Mouse (Mus musculus) heart, adult 18-20 months (tissue): Measurements from ENCODE around the gene Slc5a3. TPM values are rescaled to one million over a fixed set of nuclear protein-coding genes. Genes with fewer than 3 reads are reported as not detected.

ENCODE experiments used
- DNase-seq, 2 experiments: peaks; one replicate each; pipeline ENCODE4 v3.0.0; 2021 to 2022; ENCODE audit warnings: mixed read lengths in 1 of 2
- long read RNA-seq, 2 experiments: library from polyadenylated mRNA; stranded (forward); transcript quantifications; one replicate each; pipeline ENCODE4 v2.0.0; 2021
- total RNA-seq, 2 experiments: library from RNA; stranded (reverse); gene quantifications; 2 replicates each; pipeline ENCODE4 v1.2.3; 2021

The Slc5a3 gene
- 10 to 100 TPM; 10.2 to 12.7 TPM for total RNA-seq
- long read RNA-seq, experiment 1, result 0 reads
- long read RNA-seq, experiment 2, result 0 reads

GRCm38 (mm10) chr16:92057852-92058643 lies at the start of gene Slc5a3, which contains the start of the genes Mrps6 and Gm49711:
Gene Slc5a3 (plus strand): TSS chr16:92058322.
Gene Mrps6 (plus strand): TSS chr16:92058270.
Gene Gm49711 (plus strand): TSS chr16:92058316.
- peak; percentile 89 to 91 for DNase-seq

- no peak for DNase-seq
Measured at GRCm38 (mm10) chr16:92009586-92009985, 48.5 kb upstream of the Slc5a3 start.

- no peak for DNase-seq
Measured at GRCm38 (mm10) chr16:92016792-92017191, 41.3 kb upstream of the Slc5a3 start.

- DNase-seq, result peak; percentile 35 to 54
Measured at GRCm38 (mm10) chr16:92019141-92020118, 38.7 kb upstream of the Slc5a3 start.

DNA sequence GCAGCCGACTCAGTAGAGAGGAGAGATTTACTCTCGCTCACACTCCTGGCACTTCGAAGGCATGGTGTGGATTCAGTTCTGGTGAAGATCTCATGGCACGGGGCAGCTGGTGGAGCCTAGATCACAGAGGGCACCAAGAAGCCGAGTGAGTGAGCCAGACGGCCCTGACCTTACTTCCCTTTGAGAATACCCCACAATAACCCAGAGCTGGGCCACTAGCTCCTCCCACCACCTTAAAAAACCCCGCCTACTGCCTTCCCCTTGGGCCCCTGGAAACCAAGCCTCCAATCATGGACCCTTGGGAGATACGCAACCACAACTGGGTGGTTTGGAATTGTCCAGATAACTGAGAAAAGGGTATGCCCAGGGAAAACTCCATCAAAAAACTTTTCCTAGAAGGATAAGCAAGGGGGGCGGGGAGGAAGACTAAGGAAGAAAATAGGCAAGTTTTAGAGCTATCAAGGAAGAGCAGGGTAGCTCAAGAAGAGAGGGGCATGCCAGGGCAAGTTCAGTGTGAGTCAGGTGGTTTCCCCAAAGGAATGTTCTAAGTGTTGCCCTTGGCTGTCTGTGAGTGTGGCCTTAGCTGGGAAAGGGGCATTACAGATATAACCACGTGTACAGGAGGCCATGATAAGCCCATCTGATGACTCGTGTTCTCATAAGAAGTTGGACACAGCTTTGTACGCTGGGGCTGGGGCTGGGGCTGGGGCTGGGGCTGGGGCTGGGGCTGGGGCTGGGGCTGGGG lies 36.3 kb upstream of the Slc5a3 start:
- DNase-seq, result no peak

- DNase-seq, result no peak
Measured at GRCm38 (mm10) chr16:92022494-92023283, 35.4 kb upstream of the Slc5a3 start.

DNA sequence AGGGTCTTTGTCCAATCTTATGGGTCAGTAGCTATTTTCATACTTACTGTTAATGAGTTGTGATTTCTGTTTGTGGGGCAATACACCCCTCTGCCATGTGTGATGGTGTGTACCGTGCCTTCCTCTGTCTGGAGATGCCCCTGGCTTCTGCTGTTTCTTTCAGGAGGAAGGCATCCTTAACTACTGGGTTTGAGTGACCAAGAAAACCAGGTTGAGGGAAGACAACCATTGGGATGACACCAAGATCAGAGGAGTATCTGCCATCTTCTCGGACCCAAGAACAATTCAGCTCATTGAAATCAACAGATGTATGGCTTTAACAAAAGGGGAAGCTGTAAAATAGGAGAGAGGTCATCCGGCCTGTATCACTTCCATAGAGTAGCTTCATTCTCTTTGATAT lies 24.8 kb upstream of the Slc5a3 start:
- no peak for DNase-seq

- no peak for DNase-seq
Measured at GRCm38 (mm10) chr16:92034676-92035075, 23.4 kb upstream of the Slc5a3 start.

DNA sequence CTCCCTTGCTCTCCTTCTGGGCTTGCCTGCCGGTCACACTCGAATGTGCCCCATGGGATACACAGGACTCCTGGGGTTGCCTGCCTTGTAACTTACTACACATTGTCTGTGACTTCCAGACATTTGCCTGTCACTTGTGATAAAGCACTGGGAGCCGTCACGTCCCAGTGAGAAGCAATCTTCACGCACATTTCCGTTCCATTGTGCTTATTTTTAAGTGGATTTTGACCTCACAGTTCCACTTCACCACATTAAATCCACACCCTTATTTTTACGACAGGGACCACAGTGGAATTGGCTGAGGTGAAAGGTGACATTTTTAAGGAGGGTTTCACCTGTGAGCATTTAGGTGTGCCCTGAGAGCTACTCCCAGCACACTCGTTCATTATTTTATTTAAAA lies 21.4 kb upstream of the Slc5a3 start:
- DNase-seq, result no peak

GRCm38 (mm10) chr16:92037891-92038607 lies 20.1 kb upstream of the Slc5a3 start:
- no peak for DNase-seq

GRCm38 (mm10) chr16:92039421-92039820 lies 18.7 kb upstream of the Slc5a3 start:
- DNase-seq, result no peak

- no peak for DNase-seq
Measured at GRCm38 (mm10) chr16:92039966-92040365, 18.2 kb upstream of the Slc5a3 start.

GRCm38 (mm10) chr16:92051777-92052310 lies 6.3 kb upstream of the Slc5a3 start:
- DNase-seq, result no peak

DNA sequence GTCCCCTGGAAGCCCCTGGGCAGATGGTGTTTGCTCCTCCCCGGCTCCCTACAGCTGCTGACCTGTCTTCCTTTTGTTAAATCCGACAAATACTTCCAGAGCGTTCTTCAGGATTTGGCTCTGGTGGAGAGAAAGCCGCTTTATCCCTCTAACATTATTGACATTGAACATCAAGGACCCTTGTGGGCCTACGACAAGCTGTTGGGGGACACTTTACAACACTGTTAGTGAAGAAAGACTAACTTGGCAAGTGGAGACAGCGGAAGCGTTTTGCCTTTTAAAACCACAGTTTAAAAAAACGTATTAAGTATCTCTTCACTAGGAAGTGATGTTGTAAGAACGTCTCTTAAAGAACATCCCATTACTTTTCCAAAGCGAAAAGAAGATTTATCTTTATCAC lies 5.6 kb upstream of the Slc5a3 start:
- no peak for DNase-seq

DNA sequence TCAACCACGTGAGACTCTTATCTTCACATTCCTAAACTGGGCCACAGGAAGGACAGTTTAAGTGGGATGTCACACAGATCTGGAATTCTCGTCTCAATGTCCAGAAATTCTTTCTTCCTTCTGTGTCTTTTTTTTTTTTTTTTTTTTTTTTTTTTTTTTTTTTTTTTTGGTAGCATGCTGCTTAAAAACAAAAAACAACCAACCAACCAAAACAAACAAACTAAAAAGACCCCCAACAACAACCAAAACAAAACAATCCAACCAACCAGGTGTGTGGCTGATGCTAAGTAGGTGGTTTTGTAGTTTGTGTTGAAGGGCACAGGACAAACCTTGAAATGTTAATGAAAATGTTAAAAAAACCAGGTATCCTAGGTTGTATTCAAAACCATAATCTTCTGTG lies 1.4 kb upstream of the Slc5a3 start:
- DNase-seq, result no peak

- no peak for DNase-seq
Measured at GRCm38 (mm10) chr16:92057456-92057851, 668 bp upstream of the Slc5a3 start.

DNA sequence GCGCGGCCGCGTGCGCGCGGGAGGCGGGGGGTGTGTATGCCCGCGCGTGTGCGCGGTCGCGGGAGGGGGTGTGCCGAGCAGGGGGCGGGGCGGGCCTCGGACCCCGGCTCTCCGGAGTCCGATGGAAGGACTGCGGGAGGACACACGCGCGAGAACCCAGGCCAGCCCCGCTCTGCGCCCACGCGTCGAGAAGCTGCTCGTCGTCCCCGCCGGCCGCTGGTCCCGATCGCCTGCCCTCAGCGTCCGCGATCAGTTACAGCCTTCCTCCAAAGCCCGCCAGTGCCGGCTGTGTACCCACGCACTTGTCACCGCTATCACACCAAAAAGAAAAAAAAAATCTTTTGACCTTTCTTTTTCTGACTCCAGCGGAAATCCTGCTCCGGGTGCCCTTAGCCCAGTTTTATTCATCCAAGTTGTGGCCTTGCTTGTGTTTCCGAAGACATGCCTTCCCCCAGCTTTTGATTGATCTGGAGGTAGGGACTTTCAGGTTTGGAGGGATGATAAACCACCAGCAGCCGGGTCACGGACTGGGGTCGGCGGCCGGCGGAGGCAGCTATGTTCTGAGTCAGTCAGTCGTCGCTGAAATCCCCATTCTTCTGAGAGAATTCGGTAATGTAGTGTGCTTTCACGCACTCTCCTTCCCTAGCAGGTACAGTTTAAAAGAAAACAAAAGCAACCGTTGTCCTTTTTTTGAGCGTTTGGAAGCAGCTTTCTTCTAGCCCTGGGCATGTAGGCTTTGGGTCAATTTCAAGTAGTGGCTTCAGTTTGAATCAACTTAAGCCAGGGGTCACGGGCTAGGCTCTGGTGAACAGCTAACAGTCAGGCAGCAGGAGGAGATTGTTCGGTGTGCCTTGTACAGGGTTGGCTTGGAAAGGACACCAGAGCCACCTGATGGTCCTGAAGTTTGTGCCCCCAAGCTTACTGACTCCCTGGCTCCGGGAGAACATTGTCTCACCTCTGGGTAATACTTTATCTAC lies 810 bp downstream of the Slc5a3 start:
- peak; percentile 14 to 36 for DNase-seq

GRCm38 (mm10) chr16:92060213-92060612 lies 2.1 kb downstream of the Slc5a3 start:
- no peak for DNase-seq

DNA sequence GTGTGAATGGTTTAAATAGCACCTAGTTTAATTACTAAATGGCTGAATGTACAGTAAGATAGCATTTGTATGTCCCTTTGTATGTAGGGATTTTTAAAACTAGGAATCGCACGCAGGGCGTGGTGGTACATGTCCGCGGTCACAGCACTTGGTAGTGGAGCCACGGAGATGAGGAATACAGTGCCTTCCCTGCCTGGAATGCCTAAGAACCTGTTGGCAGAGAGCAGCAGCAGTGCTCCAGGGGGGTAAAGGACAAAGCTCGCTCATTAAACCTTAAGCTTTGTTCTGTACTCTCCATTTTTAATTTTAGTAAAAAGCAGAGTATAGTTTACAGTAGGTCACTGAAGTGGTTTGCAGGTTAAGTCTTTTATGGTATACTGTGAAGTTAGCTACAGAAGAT lies 3.5 kb downstream of the Slc5a3 start:
- DNase-seq, result no peak
